Mouse (Mus musculus) MEL (cell line): ENCODE measurements around the gene Helz2. TPM values are rescaled to one million over a fixed set of nuclear protein-coding genes. Genes with fewer than 3 reads are reported as not detected.

ENCODE experiments used
- DNase-seq: peaks from one replicate; pipeline ENCODE4 v3.0.0; 2011; ENCODE audit warnings: low read depth, low spot score
- H3K27ac ChIP-seq: 2 replicates; pipeline ENCODE4 v1.5.1; 2012; ENCODE audit warnings: low read depth, mild to moderate bottlenecking, control low read depth, low read length, moderate library complexity; ENCODE audit not compliant: control insufficient read depth
- H3K27me3 ChIP-seq, 2 experiments: fragments of 150-350 bp in 1 of 2; sonication (generic) in 1 of 2; 2 replicates each; pipeline ENCODE4 v1.6.1; 2012; ENCODE audit warnings: low read length in 2 of 2, mild to moderate bottlenecking in 2 of 2, improper control_type of control experiment in 1 of 2, moderate library complexity in 1 of 2; ENCODE audit not compliant: insufficient read depth in 2 of 2, control insufficient read depth in 1 of 2
- H3K36me3 ChIP-seq, 2 experiments: 2 replicates each; pipeline ENCODE4 v1.6.1; 2012 to 2014; ENCODE audit warnings: low read length in 2 of 2, improper control_type of control experiment in 1 of 2, inconsistent platforms in 1 of 2, mild to moderate bottlenecking in 1 of 2; ENCODE audit not compliant: insufficient read depth in 2 of 2, control insufficient read depth in 1 of 2
- H3K4me1 ChIP-seq, 2 experiments: fragments of 150-350 bp in 1 of 2; sonication (generic) in 1 of 2; 2 replicates each; pipeline ENCODE4 v1.6.1; 2012; ENCODE audit warnings: low read length in 2 of 2, improper control_type of control experiment in 1 of 2, mild to moderate bottlenecking in 1 of 2; ENCODE audit not compliant: insufficient read depth in 2 of 2, control insufficient read depth in 1 of 2
- H3K4me3 ChIP-seq, 2 experiments: fragments of 150-350 bp in 1 of 2; sonication (generic) in 1 of 2; 2 replicates each; pipeline ENCODE4 v1.5.1; 2012; ENCODE audit warnings: low read depth in 2 of 2, low read length in 2 of 2, mild to moderate bottlenecking in 2 of 2, moderate library complexity in 2 of 2, control low read depth in 1 of 2, improper control_type of control experiment in 1 of 2; ENCODE audit not compliant: control insufficient read depth in 1 of 2, insufficient read depth in 1 of 2
- H3K79me2 ChIP-seq: 2 replicates; pipeline ENCODE4 v1.6.1; 2012; ENCODE audit warnings: mild to moderate bottlenecking, low read length, moderate library complexity; ENCODE audit not compliant: control insufficient read depth, poor library complexity, insufficient read depth
- H3K9ac ChIP-seq: 2 replicates; pipeline ENCODE4 v1.6.1; 2012; ENCODE audit warnings: low read depth, mild to moderate bottlenecking, control low read depth, low read length, moderate library complexity; ENCODE audit not compliant: control insufficient read depth, poor library complexity, severe bottlenecking
- H3K9me3 ChIP-seq: fragments of 150-350 bp; sonication (generic); replicated peaks from 2 replicates; pipeline ENCODE4 v1.6.1; 2012; ENCODE audit warnings: mild to moderate bottlenecking, low read length, improper control_type of control experiment, moderate library complexity; ENCODE audit not compliant: insufficient read depth
- BHLHE40 ChIP-seq: IDR thresholded peaks from 2 replicates; pipeline ENCODE4 v1.6.1; 2012; ENCODE audit warnings: low read depth, mild to moderate bottlenecking, inconsistent platforms, low read length, improper control_type of control experiment, borderline replicate concordance
- CHD1 ChIP-seq: IDR thresholded peaks from 2 replicates; pipeline ENCODE4 v1.6.1; 2012; ENCODE audit warnings: low read depth, mild to moderate bottlenecking, inconsistent platforms, low read length, improper control_type of control experiment
- CHD2 ChIP-seq: IDR thresholded peaks from 2 replicates; pipeline ENCODE4 v1.6.1; 2011; ENCODE audit warnings: low read length, improper control_type of control experiment
- E2F4 ChIP-seq: IDR thresholded peaks from 2 replicates; pipeline ENCODE4 v1.6.1; 2011; ENCODE audit warnings: low read depth, low read length, improper control_type of control experiment, borderline replicate concordance
- ELF1 ChIP-seq: IDR thresholded peaks from 2 replicates; pipeline ENCODE4 v1.6.1; 2014; ENCODE audit warnings: low read depth, mild to moderate bottlenecking, inconsistent platforms, low read length, improper control_type of control experiment, moderate library complexity
- EP300 ChIP-seq, 2 experiments: IDR thresholded peaks; 2 replicates each; pipeline ENCODE4 v1.6.1; 2011; ENCODE audit warnings: improper control_type of control experiment in 2 of 2, low read length in 2 of 2, low read depth in 1 of 2, mild to moderate bottlenecking in 1 of 2
- ETS1 ChIP-seq: IDR thresholded peaks from 2 replicates; pipeline ENCODE4 v1.6.1; 2012; ENCODE audit warnings: low read depth, mild to moderate bottlenecking, inconsistent platforms, low read length, improper control_type of control experiment, moderate library complexity
- GABPA ChIP-seq: IDR thresholded peaks from 2 replicates; pipeline ENCODE4 v1.6.1; 2012; ENCODE audit warnings: low read depth, mild to moderate bottlenecking, inconsistent platforms, low read length, improper control_type of control experiment, moderate library complexity
- HCFC1 ChIP-seq: IDR thresholded peaks from 2 replicates; pipeline ENCODE4 v1.6.1; 2012; ENCODE audit warnings: low read depth, mild to moderate bottlenecking, inconsistent platforms, low read length, improper control_type of control experiment, moderate library complexity
- JUND ChIP-seq: IDR thresholded peaks from 2 replicates; pipeline ENCODE4 v1.6.1; 2011; ENCODE audit warnings: low read depth, mild to moderate bottlenecking, improper control_type of control experiment, low read length
- MAX ChIP-seq: IDR thresholded peaks from 2 replicates; pipeline ENCODE4 v1.6.1; 2011; ENCODE audit warnings: low read length, improper control_type of control experiment
- MAZ ChIP-seq: IDR thresholded peaks from 2 replicates; pipeline ENCODE4 v1.6.1; 2012; ENCODE audit warnings: low read depth, mild to moderate bottlenecking, inconsistent platforms, low read length, improper control_type of control experiment
- MEF2A ChIP-seq: IDR thresholded peaks from 2 replicates; pipeline ENCODE4 v1.6.1; 2014; ENCODE audit warnings: low read depth, mild to moderate bottlenecking, inconsistent platforms, low read length, improper control_type of control experiment; ENCODE audit not compliant: poor library complexity, insufficient replicate concordance, severe bottlenecking; ENCODE audit errors: extremely low read depth
- MXI1 ChIP-seq: IDR thresholded peaks from 2 replicates; pipeline ENCODE4 v1.6.1; 2011; ENCODE audit warnings: mild to moderate bottlenecking, low read depth, low read length, improper control_type of control experiment
- MYB ChIP-seq: IDR thresholded peaks from 2 replicates; pipeline ENCODE4 v1.6.1; 2011; ENCODE audit warnings: mild to moderate bottlenecking, low read depth, low read length, improper control_type of control experiment
- NELFE ChIP-seq: IDR thresholded peaks from 2 replicates; pipeline ENCODE4 v1.6.1; 2011; ENCODE audit warnings: low read depth, low read length, improper control_type of control experiment
- POLR2A ChIP-seq, 2 experiments: IDR thresholded peaks; 2 replicates each; pipeline ENCODE4 v1.6.1; 2011 to 2012; ENCODE audit warnings: low read length in 2 of 2, mild to moderate bottlenecking in 2 of 2, control low read depth in 1 of 2, improper control_type of control experiment in 1 of 2, low read depth in 1 of 2, moderate library complexity in 1 of 2; ENCODE audit not compliant: control insufficient read depth in 1 of 2, insufficient read depth in 1 of 2, poor library complexity in 1 of 2
- RCOR1 ChIP-seq: IDR thresholded peaks from 2 replicates; pipeline ENCODE4 v1.6.1; 2012; ENCODE audit warnings: low read depth, mild to moderate bottlenecking, inconsistent platforms, low read length, improper control_type of control experiment
- SIN3A ChIP-seq: IDR thresholded peaks from 2 replicates; pipeline ENCODE4 v1.6.1; 2012; ENCODE audit warnings: low read length, improper control_type of control experiment, inconsistent platforms
- SMC3 ChIP-seq: IDR thresholded peaks from 2 replicates; pipeline ENCODE4 v1.6.1; 2011; ENCODE audit warnings: low read depth, low read length, improper control_type of control experiment
- TAL1 ChIP-seq: IDR thresholded peaks from 2 replicates; pipeline ENCODE4 v1.6.1; 2012; ENCODE audit warnings: mild to moderate bottlenecking, inconsistent platforms, low read length, moderate library complexity, mixed read lengths
- TBP ChIP-seq: IDR thresholded peaks from 2 replicates; pipeline ENCODE4 v1.8.0; 2011; ENCODE audit warnings: low read depth, low read length, improper control_type of control experiment
- TCF12 ChIP-seq: IDR thresholded peaks from 2 replicates; pipeline ENCODE4 v1.6.1; 2014; ENCODE audit warnings: low read depth, mild to moderate bottlenecking, inconsistent platforms, low read length, improper control_type of control experiment, moderate library complexity
- UBTF ChIP-seq: IDR thresholded peaks from 2 replicates; pipeline ENCODE4 v1.6.1; 2012; ENCODE audit warnings: low read depth, mild to moderate bottlenecking, inconsistent platforms, low read length, improper control_type of control experiment, moderate library complexity, borderline replicate concordance; ENCODE audit not compliant: insufficient read depth
- ZKSCAN1 ChIP-seq: IDR thresholded peaks from 2 replicates; pipeline ENCODE4 v1.6.1; 2012; ENCODE audit warnings: low read depth, mild to moderate bottlenecking, inconsistent platforms, low read length, improper control_type of control experiment, moderate library complexity
- ZNF384 ChIP-seq: IDR thresholded peaks from 2 replicates; pipeline ENCODE4 v1.6.1; 2012; ENCODE audit warnings: low read depth, mild to moderate bottlenecking, inconsistent platforms, low read length, improper control_type of control experiment
- polyA plus RNA-seq, 2 experiments: library from polyadenylated mRNA; stranded (reverse) in 1 of 2; unstranded in 1 of 2; fragments of >175 nt in 1 of 2; fragments of >200 nt in 1 of 2; gene quantifications; 2 replicates each; pipeline versions ENCODE4 v1.2.1 to v1.2.4; 2012; ENCODE audit warnings: low replicate concordance in 2 of 2, low read depth in 1 of 2; ENCODE audit not compliant: insufficient read length in 2 of 2, insufficient read depth in 1 of 2, missing spikeins in 1 of 2
- total RNA-seq: library from RNA; depleted of rRNA; stranded (reverse); fragments of 300-350 nt; gene quantifications from 2 replicates; pipeline ENCODE4 v1.2.3, GENCODE M21; 2012

Gene Helz2
- total and polyA plus RNA-seq, 3 experiments, result 6.2 to 12.0 TPM; not detected in 1

DNA sequence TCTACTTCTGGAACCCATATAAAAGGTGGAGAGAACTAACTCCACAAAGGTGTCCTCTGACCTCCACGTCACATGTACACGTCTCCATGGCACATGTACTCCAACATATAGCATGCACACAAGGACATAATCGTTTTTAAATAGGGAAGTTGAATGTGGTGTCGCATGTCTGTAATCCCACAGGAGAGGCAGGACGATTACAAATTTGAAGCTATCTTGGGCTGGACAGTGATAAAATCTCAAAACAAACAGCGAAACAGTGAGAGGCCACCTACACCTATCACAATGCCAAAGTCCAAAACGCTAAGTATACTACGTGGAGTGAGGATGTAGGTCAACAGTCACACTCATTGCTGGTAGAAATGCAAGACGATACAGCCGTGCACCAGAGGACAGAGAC, 7.4 kb upstream of the Helz2 start (continued):
- no peak for TF ChIP-seq EP300 (IDR thresholded peaks at IDR 0.05; ENCODE audit: low read depth in 1 of 2, low read length in 2 of 2)
- TF ChIP-seq GABPA, result no peak

DNA sequence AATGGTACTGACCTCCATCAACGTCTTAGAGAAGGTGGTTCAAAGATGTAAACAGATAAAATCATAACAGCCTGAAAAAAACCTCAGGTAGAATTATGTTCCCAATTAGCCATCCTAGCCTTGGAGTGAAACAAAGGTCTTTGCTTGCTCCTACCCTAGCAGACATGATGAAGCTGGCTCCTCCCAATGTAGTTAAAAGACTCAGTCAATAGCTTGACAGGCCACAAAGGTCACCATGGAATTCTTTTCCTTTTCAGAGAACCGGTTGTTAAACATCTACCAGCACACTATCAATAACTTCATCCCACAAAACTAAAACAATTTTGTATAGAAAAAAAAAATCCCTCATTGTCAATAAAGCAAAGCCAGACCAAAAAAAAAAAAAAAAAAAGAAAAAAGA, 3.2 kb upstream of the Helz2 start:
- H3K4me1 ChIP-seq, result peaks cover 2 to 15% of the 10 kb centered on the region in 2 experiments
- DNase-seq, result no peak
- TF ChIP-seq ZNF384, result peak; percentile 36; the same call in 1 of the 2 replicates
- TF ChIP-seq RCOR1, result no peak
- H3K27ac ChIP-seq, result no peak overlapping the region
- H3K4me3 ChIP-seq, result no peak overlapping the region
- H3K9me3 ChIP-seq, result no peaks in the 10 kb centered on the region
- peaks cover 0 to 17% of the 10 kb centered on the region in 2 experiments; a peak in 2 of 4 replicates for H3K36me3 ChIP-seq
- H3K27me3 ChIP-seq, result no peaks in the 10 kb centered on the region
- peaks cover 7% of the 10 kb centered on the region; the same call in 1 of the 2 replicates for H3K79me2 ChIP-seq
- H3K9ac ChIP-seq, result no peak overlapping the region

DNA sequence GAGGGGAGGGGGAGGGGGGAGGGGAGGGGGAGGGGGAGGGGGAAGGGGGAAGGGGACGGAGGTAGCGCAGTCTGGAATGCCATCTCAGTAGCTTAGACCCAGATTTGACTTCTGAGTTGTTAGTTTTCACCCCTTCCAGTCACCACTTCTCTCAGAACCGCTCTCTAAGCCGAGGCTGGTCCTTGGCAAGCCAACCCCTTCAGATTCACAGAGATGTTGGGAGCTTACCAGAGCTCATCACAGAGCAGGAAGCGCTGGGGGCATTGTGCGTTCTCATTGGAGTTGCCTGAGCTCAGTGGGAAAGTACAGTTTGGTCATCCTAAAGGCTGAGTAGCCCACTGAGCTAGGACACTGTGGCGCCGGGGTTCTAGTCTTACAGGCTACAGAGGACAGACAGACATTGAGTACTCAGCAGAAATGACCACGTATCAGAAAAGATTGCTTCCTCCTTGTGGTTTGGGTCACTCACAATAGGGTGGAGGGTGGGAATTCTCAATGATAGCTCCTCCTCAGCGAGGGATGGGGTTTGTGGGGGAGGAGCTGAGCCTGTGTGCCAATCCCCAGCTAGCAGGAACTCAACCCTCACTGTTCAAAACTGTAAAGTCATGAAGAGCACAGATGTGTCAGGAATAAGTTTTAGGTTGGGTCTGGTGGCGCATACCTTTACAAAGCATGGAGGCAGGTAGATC, 2.0 kb upstream of the Helz2 start:
- H3K9me3 ChIP-seq, result no peaks in the 10 kb centered on the region
- H3K27ac ChIP-seq, result peak overlapping the region; percentile 80
- TF ChIP-seq ETS1, result peak; percentile 50; the same call in 1 of the 2 replicates
- no peak for TF ChIP-seq SMC3
- TF ChIP-seq SIN3A, result peak; percentile 68; the same call in 1 of the 2 replicates
- TF ChIP-seq CHD2, result no peak
- no peak for TF ChIP-seq MEF2A
- TF ChIP-seq TBP, result peak; percentile 80
- no peak for TF ChIP-seq TCF12
- TF ChIP-seq E2F4, result no peak
- peak; percentile 47; the same call in 1 of the 2 replicates for TF ChIP-seq MXI1
- TF ChIP-seq NELFE, result peak; percentile 62
- no peak for TF ChIP-seq CHD1
- no peak for TF ChIP-seq UBTF
- TF ChIP-seq ZKSCAN1, result no peak
- TF ChIP-seq HCFC1, result peak; percentile 46; the same call in 1 of the 2 replicates
- TF ChIP-seq BHLHE40, result no peak
- TF ChIP-seq MYB, result no peak
- no peak for TF ChIP-seq TAL1
- TF ChIP-seq POLR2A (IDR thresholded peaks at IDR 0.05; ENCODE audit: control insufficient read depth in 1 of 2, insufficient read depth in 1 of 2, low read depth in 1 of 2, low read length in 2 of 2, poor library complexity in 1 of 2), result peak; percentile 36 to 82; a peak in 2 of 4 replicates
- TF ChIP-seq ZNF384, result no peak
- peak; percentile 13; the same call in 1 of the 2 replicates for TF ChIP-seq ELF1
- TF ChIP-seq JUND, result no peak
- no peak for TF ChIP-seq MAZ
- no peak for TF ChIP-seq EP300 (IDR thresholded peaks at IDR 0.05; ENCODE audit: low read depth in 1 of 2, low read length in 2 of 2)
- TF ChIP-seq MAX, result no peak
- H3K9ac ChIP-seq, result peak overlapping the region; percentile 57
- H3K4me1 ChIP-seq, result peaks cover 2 to 15% of the 10 kb centered on the region in 2 experiments
- peak overlapping the region; percentile 42 to 58 for H3K4me3 ChIP-seq
- H3K36me3 ChIP-seq, result peaks cover 0 to 17% of the 10 kb centered on the region in 2 experiments; a peak in 2 of 4 replicates
- H3K79me2 ChIP-seq, result peaks cover 7% of the 10 kb centered on the region; the same call in 1 of the 2 replicates
- no peaks in the 10 kb centered on the region for H3K27me3 ChIP-seq
- DNase-seq, result peak; percentile 92
